Mouse (Mus musculus): Measurements from ENCODE around the gene Cfap58.

Gene Cfap58

DNA sequence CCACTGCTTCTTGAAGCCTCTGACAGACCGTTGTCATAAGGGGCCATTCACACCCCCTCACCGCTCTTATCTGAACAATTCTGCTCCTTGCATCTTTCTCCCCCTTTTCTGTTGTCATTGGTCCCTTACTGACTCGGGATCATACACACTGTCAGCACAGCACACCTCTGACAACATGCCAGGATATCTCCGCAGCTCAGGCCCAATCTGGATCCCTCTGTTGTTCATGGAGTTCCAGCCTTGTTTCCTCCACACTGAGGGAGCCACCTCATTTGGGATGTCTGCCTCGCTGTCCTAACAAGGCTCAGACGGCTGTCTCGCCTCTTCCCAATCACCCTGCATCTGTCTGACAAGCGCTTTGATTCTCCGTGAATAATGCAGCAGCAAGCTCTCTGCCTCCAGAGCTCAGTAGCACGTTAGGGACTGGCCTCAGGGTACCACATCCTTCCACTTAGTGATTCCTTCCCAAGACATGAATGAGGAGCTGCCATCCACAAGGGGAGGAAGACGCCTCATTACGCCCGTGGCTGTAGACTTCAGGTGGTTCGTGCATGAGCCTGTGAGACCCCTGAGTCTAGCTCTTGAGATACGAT is 40.7 kb downstream of the Cfap58 start:
- no peak for DNase-seq (ENCODE audit: low spot score in 2 of 2)

DNA sequence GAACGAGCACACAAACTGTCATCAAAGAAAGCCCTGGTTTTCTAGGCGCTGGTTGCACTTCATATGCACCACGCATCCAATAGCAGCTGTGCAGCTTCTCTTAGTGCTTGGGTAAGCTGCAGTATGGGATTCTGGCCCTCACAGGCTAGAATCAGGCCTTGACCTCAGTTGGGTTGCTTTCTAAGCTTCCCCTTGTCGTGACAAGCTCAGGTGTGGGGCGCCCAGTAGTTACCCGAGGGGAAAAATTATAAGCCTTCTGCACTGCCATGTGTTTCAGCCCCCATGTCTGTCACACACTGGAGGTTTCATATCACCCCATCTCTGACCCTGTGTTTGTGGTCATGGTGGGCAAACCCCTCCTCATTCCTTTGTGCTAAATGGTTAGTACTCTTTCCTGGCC is 42.0 kb downstream of the Cfap58 start:
- no peak for DNase-seq (ENCODE audit: low spot score in 2 of 2)

DNA sequence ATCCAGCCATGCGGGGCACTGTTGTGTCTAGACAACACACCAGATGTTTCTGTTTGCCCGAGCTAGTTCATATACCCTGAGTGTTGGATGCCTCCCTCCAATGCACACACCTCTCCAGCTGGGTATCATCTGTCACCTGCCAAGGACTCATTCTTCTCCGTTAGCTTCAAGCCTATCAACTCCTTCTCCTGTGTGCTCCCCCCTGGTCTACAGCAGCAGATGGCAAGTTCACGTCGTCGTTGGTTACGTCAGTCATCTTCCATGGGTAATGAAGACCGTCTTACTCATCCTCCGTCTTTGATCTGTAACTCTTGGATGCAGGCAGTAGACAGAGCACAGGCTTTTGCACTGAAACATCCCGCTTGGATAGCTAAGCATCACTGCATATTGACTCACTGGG is 42.8 kb downstream of the Cfap58 start:
- DNase-seq (ENCODE audit: low spot score in 2 of 2), result no peak

DNA sequence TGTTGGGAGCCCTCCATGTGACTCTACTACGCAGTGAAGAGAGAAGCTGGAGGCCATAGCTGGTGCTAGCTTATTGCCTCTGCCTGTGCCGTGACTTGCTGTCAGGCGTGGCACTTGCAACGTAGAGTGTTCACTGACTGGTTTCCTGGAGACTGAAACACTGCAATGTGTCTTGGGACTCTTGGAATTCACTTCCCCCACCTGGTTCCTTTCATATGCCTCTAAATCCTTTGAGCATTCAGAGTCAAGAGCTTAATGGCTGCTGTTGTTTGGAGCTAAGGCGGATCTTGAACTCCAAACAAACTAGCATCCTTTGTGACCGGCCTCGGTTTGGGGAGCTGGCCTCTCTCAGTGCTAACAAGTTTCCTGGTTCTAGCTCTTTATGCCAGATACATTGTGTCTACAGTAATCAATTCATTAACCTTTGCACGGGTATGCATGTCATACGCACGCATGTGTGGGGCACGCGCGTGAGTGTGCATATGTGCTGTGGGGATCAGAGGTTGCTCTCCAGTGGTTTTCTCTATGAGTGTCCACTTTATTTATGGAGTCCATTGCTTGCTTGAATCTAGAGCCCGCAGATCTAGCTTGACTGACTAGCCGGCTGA is 48.2 kb downstream of the Cfap58 start:
- no peak for DNase-seq (ENCODE audit: low spot score in 2 of 2)

DNA sequence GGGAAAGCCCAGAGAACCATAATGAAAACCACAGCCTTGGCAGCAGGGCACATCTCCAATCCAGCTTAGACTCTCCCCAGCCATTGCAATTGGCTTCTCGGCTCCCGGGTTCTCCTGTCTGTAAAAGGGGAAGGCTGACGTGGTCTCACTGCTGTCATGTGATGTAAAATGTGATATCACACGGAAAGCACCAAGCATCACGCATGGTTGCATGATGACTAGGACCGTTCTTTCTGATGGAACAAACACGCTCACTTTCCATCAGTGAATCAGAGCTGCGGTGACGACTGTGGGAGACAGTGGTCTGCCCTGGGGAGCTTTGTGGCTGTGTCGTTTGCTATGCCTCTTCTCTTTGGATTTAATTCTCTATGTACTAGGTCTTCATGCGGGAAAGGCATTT is 50.5 kb downstream of the Cfap58 start:
- no peak for DNase-seq (ENCODE audit: low spot score in 2 of 2)

DNA sequence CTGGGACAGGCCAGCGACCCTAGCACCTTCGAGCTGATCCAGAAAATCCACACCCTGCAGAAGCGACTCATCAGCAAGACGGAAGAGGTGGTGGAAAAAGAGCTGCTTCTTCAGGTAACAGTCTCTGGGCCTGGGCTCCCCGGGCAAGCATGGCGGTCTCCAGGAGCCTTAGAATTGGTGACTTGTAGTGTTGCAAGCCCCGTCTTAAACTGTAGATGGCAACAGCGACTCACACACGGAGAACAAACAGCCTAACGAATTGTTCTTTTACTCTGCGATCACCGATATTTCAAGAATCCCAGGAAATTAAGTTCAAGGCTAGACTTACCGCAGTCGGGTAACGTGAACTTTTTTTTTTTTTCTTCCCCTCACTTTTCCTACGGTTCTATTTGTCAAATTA is 51.0 kb downstream of the Cfap58 start:
- DNase-seq (ENCODE audit: low spot score in 2 of 2), result no peak

DNA sequence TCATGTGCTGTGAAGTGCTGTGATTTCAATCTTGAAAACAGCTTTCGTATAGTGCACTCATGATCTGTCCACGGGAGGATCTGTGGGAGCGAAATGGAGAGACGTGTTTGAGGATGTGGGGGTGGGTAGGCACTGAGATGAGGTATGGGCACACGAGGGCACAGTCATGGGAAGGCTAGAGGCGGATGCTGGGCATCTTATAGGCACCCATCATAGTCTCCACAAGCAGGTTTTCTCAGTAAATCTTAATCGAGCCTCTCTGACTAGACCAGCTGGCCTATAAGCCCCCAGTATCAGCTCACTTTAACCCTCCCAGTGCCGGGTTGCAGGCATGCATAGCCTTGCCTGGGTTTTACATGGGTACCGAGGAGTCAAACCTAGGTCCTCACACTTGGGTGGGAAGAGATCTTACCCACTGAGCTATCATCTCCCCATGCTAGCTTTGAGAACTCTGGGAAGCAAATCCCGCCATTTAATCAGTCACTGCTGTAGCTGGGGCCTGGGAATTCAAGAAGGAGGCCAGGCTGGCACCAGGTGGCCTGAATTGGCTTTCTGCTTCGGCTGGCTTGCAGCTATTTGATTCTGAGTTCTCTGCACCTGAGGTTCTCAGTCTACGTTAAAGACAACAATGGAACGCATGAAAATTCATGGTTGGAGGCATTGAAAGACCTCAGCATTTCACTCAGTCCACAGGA is 51.6 kb downstream of the Cfap58 start:
- DNase-seq (ENCODE audit: low spot score in 2 of 2), result no peak

DNA sequence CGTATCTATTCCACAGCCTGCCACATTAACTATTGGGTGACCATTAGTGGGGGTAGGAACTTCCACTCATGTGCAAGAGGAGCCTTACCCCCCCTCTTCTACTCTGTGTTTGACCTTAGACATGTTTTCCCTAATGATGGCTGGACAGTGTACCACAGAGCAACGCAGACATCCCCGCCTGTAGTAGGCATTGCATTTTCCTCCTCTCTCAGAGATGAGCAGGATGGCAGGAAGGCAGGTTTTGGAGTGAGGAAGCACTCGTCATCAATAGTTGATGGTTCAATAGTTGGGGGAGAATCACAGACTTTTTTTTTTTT is 52.1 kb downstream of the Cfap58 start:
- no peak for DNase-seq (ENCODE audit: low spot score in 2 of 2)

DNA sequence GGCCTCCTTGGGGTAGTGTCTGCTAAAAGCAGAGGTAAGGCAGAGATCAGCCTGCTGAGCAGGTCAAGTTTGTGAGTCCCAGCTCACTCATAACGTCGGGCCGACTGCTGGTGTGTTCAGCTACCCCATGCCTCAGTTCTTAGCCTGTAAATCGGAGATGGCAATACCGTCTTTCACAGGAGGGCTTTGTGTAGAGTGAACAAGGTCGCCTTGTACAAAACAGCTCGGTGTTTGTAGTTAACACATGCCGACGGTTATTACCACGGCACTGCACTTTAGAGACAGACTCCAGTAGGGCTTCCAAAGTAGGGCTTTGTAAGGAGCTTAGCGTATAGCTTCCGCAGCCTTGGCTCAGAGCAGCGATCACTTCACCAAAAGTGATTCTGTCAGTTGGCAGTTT is 63.8 kb downstream of the Cfap58 start:
- DNase-seq (ENCODE audit: low spot score in 2 of 2), result no peak

DNA sequence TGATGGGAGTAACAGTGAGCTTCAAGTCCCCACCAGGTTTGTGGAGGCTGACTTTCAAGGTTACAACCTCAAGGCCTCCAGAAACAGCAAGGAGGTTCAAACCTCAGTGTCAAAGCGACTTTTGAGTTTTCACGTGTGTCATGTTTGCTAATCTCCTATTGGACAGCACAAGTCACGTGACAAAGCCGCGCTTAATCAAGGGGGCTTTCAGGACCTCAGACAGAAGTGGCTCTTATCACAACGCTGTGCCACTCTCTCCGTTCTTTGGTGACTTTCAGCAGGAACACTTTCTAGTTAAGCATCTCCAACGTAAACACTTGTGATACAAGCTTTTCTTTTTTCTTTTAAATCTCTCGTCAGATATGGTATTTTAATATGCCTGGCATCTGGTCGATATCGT is 64.3 kb downstream of the Cfap58 start:
- DNase-seq (ENCODE audit: low spot score in 2 of 2), result no peak

DNA sequence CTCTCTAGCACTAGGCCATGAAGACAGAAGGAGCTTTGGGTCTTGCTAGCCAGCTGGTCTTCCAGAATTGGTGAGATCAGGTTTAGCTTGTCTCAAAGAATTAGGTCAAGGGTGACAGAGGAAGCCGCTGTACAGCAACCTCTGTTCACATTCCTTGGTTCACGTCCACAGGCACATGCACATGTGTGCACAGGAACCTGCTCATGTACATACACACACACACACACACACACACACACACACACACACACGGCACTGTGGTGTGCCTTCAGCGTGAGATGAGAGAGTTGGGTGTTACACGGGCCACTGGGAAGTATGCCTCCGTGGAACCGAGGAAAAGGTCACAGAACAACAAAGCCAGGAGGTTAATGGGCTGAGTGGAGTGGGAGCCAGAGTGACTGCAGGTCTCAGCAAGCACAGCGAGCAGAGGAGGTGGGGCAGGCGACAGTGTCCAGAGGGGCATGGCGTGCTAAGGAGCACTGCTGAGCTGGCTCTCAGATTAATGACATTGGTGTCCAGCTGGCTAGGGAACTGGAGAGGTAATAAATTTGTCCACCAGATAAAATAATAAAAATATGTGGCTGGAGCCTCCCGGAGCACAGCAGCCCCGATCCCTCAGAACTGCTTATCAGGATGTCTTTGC is 71.4 kb downstream of the Cfap58 start:
- no peak for DNase-seq (ENCODE audit: low spot score in 2 of 2)

DNA sequence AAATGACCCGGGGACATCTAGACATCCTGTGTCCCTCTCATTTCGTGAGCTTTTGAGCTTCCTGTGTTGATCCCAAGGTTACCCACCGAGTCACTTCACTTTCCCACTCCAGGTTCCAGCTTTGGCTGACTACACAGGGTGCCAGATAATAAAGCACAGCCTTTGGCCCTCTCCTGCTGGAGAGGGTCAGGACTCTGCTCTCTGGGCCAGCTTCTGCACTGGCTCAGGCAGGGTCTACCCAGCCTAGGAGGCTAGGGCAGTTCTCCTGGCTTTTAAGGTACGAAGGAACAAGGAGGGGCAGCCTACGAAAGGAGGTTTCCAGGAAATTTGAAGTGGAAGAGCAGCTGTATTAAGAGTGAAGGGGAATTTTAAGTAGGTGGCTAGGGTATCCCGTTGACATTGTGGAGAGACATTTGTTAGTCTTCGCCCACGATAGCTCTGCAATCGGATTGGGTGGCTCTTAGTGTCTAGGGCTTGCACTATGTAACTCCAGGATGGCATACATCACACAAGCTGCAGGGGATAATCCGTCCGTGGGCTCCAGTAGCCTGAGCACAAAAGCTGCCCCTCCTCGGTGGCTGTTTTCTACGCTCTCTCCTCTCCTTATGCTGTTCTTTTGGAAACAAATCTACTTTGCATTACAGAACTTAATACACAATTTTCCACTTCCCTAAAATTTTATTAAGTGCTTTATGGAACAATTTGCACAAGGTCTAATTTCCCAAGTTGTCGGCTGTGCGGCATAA is 72.3 kb downstream of the Cfap58 start:
- DNase-seq (ENCODE audit: low spot score in 2 of 2), result no peak

DNA sequence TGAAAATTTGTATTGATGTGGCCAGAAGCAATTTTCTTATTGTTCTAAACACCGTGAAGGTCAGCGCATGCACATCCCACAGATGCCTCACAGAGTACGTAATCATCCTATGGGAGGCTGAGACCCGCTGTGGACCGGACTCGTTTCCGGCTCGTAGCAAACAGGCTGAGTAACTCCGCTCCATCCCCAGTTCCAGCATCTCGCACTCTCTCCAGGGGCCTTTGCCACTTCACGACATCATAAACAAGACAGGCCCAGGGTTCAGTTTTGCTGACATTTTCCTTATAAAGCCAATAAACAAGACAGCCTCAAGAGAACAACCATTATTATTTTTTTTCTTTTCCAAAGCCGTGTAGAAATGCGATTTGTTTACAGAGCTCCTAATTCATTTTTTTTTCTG is 82.6 kb downstream of the Cfap58 start:
- DNase-seq (ENCODE audit: low spot score in 2 of 2), result no peak

DNA sequence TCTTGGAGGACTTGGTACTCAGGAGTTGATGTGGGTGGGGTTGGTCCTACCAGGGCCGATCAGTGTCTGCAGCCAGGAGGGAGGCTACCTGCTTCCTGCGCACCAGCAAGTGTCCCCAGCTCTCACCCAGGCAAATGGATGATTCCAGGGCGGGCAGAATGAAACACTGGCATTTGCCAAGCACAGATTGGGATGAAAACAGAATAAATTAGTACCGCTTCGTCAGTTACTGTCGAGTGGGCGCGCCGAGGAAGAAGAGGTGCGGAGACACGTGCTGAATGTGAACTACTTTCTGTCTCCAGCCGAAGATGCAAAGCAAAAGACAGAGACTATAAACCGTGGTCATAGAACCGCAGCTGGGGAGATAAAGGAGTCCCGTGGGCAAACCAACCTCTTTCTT is 84.0 kb downstream of the Cfap58 start:
- no peak for DNase-seq (ENCODE audit: low spot score in 2 of 2)

DNA sequence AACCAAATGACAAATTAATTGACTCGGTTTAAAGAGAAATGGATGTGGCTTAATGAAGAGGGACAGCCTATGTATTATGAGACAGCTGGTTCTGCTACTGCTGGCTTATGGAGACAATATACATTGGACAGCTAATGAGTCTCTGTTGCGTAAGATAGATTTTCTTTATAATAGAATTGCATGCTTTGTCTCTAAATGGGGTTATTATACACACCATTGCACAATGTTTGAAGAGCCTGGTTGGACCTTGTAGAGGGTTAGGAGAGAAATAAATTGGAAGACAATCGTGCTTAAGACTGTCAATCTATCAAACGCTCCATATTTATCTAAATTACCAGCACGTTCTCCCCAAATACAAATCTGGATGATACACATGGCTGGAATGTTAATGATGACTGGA is 85.3 kb downstream of the Cfap58 start:
- DNase-seq (ENCODE audit: low spot score in 2 of 2), result no peak

DNA sequence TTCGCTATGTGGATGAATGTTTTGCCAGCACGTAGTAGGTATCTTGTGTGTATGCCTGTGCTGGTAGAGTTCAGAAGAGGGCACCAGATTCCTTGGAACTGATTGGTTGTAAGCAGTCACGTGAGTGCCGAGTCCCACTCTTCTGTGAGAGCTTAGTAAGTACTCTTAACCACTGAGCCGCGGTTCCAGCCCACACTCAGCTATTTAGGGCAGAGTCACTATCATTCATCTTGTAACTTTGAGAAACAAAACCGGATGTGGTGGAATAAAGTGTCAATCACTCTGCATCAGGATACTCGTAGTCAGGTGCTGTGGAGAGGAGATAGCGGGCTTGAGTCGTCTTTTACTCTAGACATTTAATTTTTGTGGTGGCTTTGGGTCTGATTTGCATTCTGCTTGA is 86.3 kb downstream of the Cfap58 start:
- DNase-seq (ENCODE audit: low spot score in 2 of 2), result no peak

DNA sequence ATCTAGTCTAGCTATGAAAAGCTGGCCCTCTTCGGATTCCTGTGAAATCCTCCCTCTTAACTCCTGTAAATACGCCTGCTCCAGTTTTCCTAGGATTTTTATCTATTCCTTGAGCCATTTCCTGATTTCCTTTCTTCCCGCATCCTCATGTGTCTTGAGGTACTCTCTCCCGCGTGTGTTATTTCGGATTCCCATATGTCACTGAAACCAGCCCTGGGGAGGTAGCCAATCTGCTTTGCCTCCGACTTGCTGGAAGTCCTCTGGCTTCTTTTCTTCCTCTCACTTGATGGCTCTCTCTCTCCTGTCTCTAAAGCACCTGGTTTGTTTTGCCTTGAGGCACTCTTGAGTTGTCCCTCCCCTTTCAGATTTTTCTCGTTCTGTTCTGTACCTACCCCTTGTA is 87.9 kb downstream of the Cfap58 start:
- no peak for DNase-seq (ENCODE audit: low spot score in 2 of 2)

DNA sequence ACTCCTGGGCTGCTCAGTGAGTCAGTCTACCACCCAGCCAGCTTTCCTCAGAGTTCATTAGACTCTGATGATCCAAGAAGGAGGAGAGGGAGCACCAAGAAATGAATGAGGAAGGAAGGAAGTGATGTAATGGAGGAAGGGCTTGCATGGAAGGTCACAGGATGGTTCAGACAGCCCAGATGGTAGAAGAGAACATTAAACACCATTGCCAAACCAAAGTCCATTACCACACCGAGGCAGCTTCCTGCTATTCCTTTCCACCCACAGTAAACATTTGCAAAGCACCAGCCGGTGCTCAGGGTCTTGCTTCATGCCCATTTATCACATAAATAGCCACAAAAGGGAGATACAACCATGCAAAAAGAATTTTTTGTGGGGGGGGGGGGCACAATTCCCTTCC is 89.4 kb downstream of the Cfap58 start:
- no peak for DNase-seq (ENCODE audit: low spot score in 2 of 2)

DNA sequence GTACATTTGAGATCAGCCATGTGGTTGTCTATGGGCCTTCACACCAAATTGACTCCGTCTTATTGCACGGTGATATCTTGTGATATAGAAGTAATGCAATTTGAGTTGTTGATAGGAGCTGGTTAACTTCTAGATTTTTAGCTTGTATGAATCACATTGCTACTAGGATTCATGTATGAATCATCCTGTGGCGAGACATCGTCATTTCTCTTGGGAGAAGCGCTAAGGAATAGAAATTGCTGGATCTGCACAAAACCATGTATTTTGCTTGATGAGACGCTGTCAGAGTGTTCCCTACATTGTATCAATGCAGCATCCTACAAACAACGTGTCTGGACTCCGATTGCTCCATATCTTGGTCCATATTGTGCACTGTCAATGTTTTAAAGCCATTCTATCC is 102.1 kb downstream of the Cfap58 start:
- DNase-seq (ENCODE audit: low spot score in 2 of 2), result no peak

DNA sequence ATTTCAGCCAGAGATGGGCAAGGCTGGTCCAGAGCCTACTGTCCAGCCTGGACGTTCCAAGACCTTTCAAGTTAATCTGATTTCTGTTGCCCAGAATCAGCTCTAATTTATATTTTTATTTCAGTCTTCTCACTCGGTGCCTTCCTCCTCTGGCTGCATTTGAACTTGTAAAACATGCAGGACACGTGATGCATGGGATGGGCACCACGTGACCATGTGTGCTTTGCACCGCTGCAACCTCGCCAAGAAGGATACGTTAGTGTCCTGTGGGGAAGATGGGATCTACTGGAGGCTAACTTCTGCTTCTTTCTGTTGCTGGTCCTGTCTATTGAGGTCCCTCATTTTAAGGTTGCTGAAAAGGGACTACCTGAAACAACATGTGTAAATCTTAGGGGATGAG is 109.8 kb downstream of the Cfap58 start:
- DNase-seq (ENCODE audit: low spot score in 2 of 2), result no peak

DNA sequence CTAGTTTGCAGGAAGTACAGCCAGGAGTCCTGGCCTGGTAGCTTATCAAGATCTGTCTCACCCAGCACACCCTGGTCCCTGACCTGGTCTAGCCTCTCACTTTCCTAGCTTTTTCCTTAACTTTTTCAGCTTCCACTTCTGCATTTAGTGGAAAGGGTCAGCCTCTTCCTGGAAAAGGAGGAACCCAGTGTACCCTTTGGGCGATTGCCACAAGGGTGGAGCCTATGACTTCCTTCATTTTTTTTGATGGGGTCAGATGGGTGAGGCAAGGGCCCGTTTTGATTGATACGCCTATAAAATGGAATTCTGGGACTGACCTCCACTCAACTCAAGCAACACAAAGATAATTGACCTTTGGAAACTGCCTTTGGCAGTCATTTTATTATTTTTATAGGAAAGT is 111.9 kb downstream of the Cfap58 start:
- no peak for DNase-seq (ENCODE audit: low spot score in 2 of 2)

DNA sequence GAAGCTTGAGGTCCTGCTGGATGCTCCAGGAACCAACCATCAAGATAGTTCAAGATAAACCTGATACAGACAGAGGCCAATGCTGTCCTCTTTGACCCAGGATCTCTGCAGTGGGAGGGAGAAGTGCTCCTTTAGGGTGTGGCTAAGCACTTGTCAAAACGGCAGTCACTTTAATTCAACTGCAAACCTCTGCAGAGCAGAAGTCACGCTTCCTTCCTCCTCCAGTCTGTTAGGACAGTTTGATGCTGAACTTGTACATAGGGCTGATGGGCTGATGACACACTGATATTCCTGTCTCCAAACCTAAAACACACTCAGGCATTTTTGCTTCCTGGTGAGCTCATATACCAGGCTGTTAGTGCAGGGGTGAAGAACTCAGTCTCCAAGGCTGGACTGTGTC is 125.8 kb downstream of the Cfap58 start:
- no peak for DNase-seq (ENCODE audit: low spot score in 2 of 2)

DNA sequence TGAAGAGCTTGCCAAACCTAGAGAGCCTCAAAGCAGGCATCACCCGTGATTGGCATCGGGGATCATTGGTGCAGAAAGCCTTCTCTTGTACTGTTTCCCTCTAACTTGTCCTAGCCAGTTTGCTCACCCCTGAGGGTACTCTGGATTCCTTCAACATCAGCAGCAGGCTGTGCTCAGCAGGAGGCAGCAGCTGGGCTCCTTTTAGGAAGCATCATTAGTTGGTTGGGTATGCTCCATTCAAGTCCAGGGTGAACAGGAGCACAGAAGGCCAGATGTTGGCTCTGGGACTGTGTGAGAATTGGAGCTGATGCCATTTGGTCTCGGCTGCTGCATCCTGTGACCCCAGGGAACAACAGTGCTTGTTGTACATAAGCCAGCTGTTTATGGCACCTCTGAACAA is 142.2 kb downstream of the Cfap58 start:
- DNase-seq (ENCODE audit: low spot score in 2 of 2), result no peak

Data from spleen, postnatal 10 days (tissue).